Mouse (Mus musculus) activated CD4-positive, CD25-positive, alpha-beta regulatory T cell, adult 4 months (primary cell): ENCODE results near the gene Mllt11. TPM values are rescaled to one million over a fixed set of nuclear protein-coding genes. Genes with fewer than 3 reads are reported as not detected.
A peak's percentile ranks its signal among the peaks of the same experiment; 100 is the strongest.
"Not testable (repeated sequence)": the region's sequence is repeated elsewhere in the genome, so short reads cannot be mapped to it uniquely, and the experiment has no call there.

Experiments used
- ATAC-seq: one replicate; pipeline ENCODE4 v1.8.0; 2017
- polyA plus RNA-seq, 2 experiments: library from polyadenylated mRNA; unstranded; fragments of 100-300 nt; shearing (Covaris generic); gene quantifications; one replicate each; pipeline ENCODE4 v1.2.1; 2017

The Mllt11 gene
- polyA plus RNA-seq, 2 experiments from 2014 or later = 21.2 to 31.5 TPM

GRCm38 (mm10) chr3:95216655-95217254 is 15.2 kb downstream of the Mllt11 start:
- ATAC-seq = no peak

- no peak for ATAC-seq
Observed at GRCm38 (mm10) chr3:95213609-95213975, 18.4 kb downstream of the Mllt11 start.

DNA sequence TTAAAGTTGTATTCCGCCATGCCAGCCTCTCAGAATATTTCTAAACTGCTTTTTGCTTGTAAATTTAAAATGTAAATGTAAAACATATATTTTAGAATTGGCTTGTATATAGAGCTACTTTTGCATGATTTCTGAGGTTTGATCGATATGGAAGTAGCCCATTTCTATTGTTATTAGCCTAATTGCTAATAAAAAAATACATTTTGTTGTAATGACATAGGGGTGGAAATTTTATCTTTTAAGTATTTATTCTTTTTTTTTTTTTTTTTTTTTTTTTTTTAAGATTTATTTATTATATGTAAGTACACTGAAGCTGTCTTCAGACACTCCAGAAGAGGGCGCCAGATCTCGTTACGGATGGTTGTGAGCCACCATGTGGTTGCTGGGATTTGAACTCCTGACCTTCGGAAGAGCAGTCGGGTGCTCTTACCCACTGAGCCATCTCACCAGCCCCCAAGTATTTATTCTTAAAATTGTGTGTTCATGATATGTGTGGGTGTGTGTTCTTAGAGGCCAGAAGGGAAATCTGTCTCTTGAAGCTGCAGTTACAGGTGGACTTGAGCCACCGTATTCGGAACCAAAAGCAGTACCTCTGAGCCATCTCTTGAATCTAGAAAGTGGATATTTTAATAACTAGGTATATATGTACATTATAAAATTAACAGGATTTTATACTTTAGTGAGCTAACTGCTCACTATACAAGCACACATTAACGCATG is 18.9 kb downstream of the Mllt11 start:
- ATAC-seq = not testable (repeated sequence)

DNA sequence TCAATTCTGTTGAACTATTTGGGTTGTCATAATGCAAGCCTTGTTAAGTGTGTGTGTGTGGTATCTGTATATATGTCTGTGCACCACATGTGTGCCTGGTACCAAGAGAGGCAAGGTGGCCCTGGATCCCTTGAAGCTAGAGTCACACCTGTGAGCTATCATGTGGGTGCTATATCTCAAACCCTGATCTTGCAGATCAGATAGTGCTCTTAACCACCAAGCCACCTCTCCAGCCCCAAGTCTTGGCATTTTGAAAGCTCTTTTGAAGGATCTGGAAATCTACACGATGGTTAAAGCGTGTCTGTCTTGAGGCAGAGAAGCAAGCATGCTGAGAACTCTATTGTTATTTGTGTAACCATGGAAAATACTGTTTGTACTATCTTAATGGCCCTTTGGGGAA is 21.4 kb downstream of the Mllt11 start:
- ATAC-seq = no peak

DNA sequence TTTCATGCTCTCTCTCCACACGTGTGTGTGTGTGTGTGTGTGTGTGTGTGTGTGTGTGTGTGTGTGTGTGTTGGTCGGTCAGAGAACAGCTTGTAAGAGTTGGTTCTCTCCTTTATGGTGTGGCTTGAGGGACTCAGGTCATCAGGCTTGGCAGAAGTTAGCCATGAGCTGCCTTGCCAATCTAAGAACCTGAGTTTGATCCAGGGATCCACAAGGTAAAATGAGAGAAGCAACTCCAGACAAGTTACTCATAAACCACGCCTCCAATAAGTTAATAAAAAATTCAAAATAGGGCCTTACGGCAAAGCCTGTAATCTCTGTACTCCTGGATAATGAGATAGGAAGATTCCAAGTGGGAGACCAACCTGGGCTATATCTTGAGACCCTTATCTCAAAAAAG is 23.7 kb downstream of the Mllt11 start:
- no peak for ATAC-seq

DNA sequence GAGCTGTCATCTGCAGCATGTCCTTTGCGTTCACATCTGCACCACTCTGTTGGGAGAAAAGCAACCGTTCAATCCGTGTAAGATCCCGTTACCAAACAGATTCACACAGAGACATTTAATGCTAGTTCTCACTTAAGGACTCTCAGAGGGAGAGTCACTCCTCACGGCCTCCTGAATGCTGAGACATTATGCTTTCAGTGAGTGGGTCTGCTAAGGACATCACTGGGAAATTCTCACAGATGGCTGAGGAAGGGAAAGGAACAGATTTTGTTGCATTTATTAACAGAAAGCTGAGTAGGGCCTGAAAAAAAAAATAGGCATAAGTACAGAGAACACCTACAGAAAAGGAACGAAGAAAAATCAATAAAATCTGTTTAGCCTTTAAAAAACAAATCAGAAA is 28.1 kb downstream of the Mllt11 start:
- no peak for ATAC-seq

DNA sequence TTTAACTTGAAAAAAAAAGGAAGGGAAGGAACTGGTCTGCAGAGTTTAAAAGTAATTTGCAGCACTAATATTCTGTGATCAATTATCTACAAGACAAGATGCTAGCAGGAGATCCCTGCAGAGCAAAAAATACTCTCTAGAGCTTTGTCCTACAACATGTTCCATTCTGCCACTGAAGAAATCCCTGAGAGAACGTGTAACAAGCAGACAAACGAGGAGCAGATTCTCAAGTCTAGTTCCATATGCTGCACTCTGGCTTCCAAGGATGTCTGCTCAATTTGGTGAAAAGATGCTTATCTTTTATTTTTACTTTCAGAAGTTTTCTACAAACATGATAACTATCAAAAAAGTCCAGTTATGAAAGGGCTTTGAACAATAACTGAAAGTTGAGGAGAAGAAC is 31.4 kb downstream of the Mllt11 start:
- ATAC-seq = no peak

- no peak for ATAC-seq
Observed at GRCm38 (mm10) chr3:95200132-95200531, 31.8 kb downstream of the Mllt11 start.

- no peak for ATAC-seq
Observed at GRCm38 (mm10) chr3:95199101-95199500, 32.9 kb downstream of the Mllt11 start.

DNA sequence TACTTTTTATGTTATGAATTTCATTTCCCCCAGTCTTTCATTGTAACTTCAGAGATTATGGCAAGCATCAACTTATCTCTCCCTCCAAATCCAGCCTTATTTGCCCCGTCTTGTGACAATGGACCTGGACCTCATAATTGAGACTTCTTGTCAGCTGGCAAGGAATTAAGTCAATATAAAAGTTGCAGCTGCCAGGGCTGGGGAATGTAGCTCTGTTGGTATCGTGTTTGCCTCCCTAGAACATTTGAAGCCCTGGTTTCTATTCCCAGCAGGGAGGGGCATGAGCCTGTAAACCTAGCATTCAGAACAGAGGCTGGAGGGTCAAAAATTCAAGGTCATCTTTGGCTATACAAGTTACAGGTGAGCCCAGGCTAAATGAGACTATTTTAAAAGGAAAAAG is 36.2 kb downstream of the Mllt11 start:
- ATAC-seq = no peak

DNA sequence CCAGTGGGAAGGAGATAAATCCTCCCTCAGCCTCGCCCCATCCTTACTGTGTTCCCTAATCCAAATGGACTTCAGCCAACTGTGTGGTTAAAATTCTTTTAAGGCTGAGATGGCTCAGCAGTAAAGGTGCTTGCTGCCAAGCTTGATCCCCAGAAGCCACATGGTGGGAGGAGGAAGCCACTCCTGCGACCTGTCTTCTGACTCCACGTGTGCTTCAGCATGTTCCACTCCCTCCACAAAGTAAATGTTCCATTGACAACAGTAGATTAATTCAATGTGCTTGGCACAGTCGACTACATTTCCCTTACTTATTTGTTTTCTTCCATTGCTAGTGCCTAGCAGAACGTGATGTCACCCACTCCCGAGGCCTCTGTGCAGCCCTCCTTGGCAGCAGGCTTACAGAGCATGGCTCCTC is 37.2 kb downstream of the Mllt11 start:
- no peak for ATAC-seq

DNA sequence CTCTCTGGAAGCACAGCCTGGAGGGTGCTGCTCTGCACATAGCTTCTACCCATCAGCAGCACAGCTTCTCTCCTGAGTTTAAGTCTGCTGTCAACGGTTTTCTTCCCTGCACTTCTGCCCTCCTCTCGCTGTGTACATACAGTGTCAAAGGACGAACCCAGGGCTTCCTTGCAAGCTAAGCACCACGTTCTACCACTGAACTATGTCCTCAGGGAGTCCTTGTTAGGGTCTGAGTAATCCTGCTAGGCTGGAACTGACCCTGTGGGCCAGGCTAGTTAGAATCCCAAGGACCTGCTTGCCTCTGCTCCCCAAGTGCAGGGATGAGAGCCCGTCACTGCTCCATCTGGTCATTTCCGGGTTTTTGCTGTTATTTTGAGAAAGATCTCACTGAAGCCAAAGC is 45.1 kb downstream of the Mllt11 start:
- ATAC-seq = no peak

GRCm38 (mm10) chr3:95186100-95186499 is 45.9 kb downstream of the Mllt11 start:
- no peak for ATAC-seq

GRCm38 (mm10) chr3:95184796-95185577 is 47.0 kb downstream of the Mllt11 start:
- peak; percentile 62 for ATAC-seq

DNA sequence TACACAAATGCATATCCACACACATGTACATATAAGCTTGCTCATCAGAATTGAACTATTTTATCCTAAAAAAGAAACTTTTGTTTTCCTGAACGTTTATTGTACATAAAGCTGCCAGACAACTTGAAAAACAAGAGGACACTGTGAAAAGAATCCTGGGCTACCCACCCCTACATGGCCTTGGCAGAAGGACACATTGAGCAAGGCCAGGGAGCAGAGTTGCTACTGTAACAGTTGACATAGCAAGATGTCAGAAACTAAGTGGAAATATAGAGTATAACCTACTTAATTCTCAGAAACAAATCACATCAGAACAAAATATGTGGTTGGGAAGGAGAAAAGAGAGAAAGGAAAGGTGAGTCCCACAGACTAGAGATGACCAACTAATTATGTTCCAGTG is 50.1 kb downstream of the Mllt11 start:
- ATAC-seq = no peak

DNA sequence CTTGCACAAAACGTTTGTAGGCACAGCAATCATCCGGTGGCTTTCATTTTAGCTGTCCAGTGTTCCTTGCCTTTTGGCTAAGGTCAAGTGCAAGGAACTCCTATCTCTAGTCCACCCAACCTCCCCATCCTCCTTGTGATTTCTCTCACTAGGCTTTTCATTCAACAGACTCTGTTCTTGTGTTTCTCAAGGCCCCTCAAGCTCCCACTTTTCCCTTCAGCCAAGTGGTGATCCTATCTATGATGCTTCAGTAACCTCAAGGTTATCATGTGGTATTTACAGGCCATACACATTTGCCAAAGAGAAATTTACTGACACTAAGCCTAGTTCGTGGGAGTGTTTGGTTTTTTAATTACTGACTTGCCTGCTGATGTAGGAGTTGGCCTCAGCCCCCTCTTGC is 52.1 kb downstream of the Mllt11 start:
- no peak for ATAC-seq

GRCm38 (mm10) chr3:95178948-95179347 is 53.0 kb downstream of the Mllt11 start:
- no peak for ATAC-seq

GRCm38 (mm10) chr3:95177583-95177982 is 54.4 kb downstream of the Mllt11 start:
- no peak for ATAC-seq

DNA sequence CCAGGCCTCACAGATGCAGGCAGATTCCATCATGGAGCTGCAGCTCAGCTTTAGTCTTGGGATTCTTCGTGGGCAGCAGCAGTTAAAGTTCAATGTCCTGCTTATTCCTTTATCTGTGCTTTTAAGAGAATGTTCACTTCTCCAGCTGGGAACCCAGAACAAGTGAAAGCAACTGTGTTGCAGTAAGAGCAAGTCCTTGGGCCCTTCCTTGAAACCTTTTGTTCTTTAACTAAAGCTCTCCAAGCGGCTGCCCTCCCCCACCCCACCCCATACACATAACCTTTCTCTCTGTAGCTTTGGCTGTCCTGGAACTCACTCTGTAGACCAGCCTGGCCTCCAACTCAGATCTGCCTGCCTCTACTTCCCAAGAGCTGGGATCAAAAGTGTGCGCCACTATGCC is 55.5 kb downstream of the Mllt11 start:
- no peak for ATAC-seq

- peak; percentile 78 for ATAC-seq
Observed at GRCm38 (mm10) chr3:95174011-95174592, 57.9 kb downstream of the Mllt11 start.

DNA sequence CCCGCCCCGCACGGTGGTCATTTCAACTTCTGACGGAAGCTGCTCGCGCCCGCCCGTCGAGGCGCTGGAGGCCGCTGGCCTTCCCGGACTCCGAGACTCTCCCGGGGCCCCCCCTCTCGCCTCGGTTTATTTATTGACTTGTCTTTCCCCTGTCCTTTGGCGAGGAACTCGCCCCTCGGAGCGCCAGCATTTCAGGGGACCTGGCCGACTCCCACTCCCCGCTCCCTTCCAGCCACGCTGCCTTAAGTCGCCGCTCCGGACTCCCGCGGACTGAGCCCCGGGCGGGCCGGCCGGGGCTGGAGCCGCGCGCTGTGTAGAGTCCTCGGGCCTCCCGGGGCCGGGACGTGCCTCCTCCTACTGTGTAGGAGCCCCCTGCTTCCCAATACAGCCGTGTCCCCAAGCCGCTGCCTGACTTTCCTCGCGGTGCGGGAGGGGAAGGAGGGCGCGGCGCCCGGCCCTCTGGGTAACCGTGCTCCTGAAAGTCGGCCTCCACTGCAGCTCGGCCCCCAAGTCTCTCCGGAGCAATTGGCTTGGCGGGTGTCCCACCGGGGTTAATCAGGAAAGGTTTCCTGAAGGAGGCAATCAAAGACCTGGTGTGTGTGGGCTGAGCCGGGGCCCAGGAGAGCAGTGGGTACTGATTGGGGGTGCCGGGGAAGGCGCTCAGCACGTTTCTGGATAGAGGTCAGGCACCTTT is 58.6 kb downstream of the Mllt11 start:
- no peak for ATAC-seq

GRCm38 (mm10) chr3:95172526-95173255 is 59.3 kb downstream of the Mllt11 start:
- ATAC-seq = no peak
